ENCODE assay signal across 25 mouse cellular contexts in genomic region chr1:44863390-44863789, GRCm38 (mm10).
"Had no signal": no experiment of that assay in that cellular context is flagged by ENCODE, and none has a peak within 500 bp of the region (broad histone marks: within the 10 kb centered on the region; RNA-seq: fewer than 3 reads in every experiment).

No protein-coding gene starts in this region.

- H3K36me3 ChIP-seq: heart, embryonic 10.5 days; heart, embryonic 12.5 days; hindbrain, embryonic 10.5 days; hindbrain, embryonic 12.5 days; hindbrain, embryonic 15.5 days; kidney, embryonic 15.5 days; limb, embryonic 13.5 days; limb, embryonic 15.5 days had no signal

- H3K27ac ChIP-seq: gastrocnemius, adult 2 months; heart, embryonic 10.5 days; hindbrain, embryonic 10.5 days; hindbrain, embryonic 12.5 days; hindbrain, embryonic 15.5 days; hindbrain, postnatal 0 days; kidney, embryonic 15.5 days; kidney, postnatal 0 days; limb, embryonic 13.5 days; limb, embryonic 15.5 days had no signal

- H3K27me3 ChIP-seq: heart, embryonic 12.5 days; hindbrain, embryonic 12.5 days; hindbrain, embryonic 15.5 days; kidney, embryonic 15.5 days; limb, embryonic 13.5 days; limb, embryonic 15.5 days had no signal

- DNase-seq: gastrocnemius, adult 2 months; gastrocnemius, postnatal 10 days; gastrocnemius, postnatal 25 days; heart, adult 18-20 months; heart, postnatal 10 days; heart, postnatal 4 days; kidney, adult 11 months; kidney, adult 2 months; kidney, adult 9 months; kidney, postnatal 14 days; kidney, postnatal 36 days; layer of hippocampus, adult 9-11 months; layer of hippocampus, postnatal 36 days; left cerebral cortex, postnatal 4 days had no signal

- H3K9ac ChIP-seq: heart, embryonic 12.5 days; hindbrain, embryonic 12.5 days; hindbrain, embryonic 15.5 days; kidney, embryonic 15.5 days; limb, embryonic 13.5 days; limb, embryonic 15.5 days had no signal

- ATAC-seq: hindbrain, postnatal 0 days; intestine, embryonic 16.5 days had no signal

- H3K4me1 ChIP-seq: heart, embryonic 10.5 days; heart, embryonic 12.5 days; hindbrain, embryonic 10.5 days; hindbrain, embryonic 12.5 days; hindbrain, embryonic 15.5 days; kidney, embryonic 15.5 days; limb, embryonic 13.5 days; limb, embryonic 15.5 days had no signal

- H3K4me2 ChIP-seq: heart, embryonic 12.5 days; hindbrain, embryonic 12.5 days; hindbrain, embryonic 15.5 days; kidney, embryonic 15.5 days; limb, embryonic 13.5 days; limb, embryonic 15.5 days had no signal

- H3K4me3 ChIP-seq: gastrocnemius, adult 2 months; heart, embryonic 10.5 days; heart, embryonic 12.5 days; hindbrain, embryonic 10.5 days; hindbrain, embryonic 12.5 days; hindbrain, embryonic 15.5 days; kidney, embryonic 15.5 days; limb, embryonic 13.5 days; limb, embryonic 15.5 days had no signal

- H3K9me3 ChIP-seq: heart, embryonic 10.5 days; hindbrain, embryonic 10.5 days; hindbrain, embryonic 12.5 days; hindbrain, embryonic 15.5 days; kidney, embryonic 15.5 days; limb, embryonic 15.5 days had no signal
